Mouse (Mus musculus) myocyte (in vitro differentiated cells): ENCODE measurements around the gene Tulp1. TPM values are rescaled to one million over a fixed set of nuclear protein-coding genes. Genes with fewer than 3 reads are reported as not detected.

Source experiments
- H3K27me3 ChIP-seq: one replicate; pipeline ENCODE4 v1.6.1; 2011; ENCODE audit not compliant: control insufficient read depth, insufficient read depth, insufficient read length
- H3K36me3 ChIP-seq: one replicate; pipeline ENCODE4 v1.6.1; 2011; ENCODE audit not compliant: control insufficient read depth, insufficient read depth
- H3K4me2 ChIP-seq: one replicate; pipeline ENCODE4 v1.6.1; 2011; ENCODE audit warnings: low read depth, control low read depth
- H3K4me3 ChIP-seq: one replicate; pipeline ENCODE4 v1.5.1; 2011; ENCODE audit warnings: mild to moderate bottlenecking, control low read depth, moderate library complexity
- H3K79me2 ChIP-seq: one replicate; pipeline ENCODE4 v1.6.1; 2011; ENCODE audit not compliant: control insufficient read depth, insufficient read depth
- H3ac ChIP-seq: one replicate; pipeline ENCODE4 v1.6.1; 2011; ENCODE audit not compliant: control insufficient read depth, insufficient read length
- CEBPB ChIP-seq: IDR thresholded peaks from 2 replicates; pipeline ENCODE4 v1.6.1; 2011; ENCODE audit warnings: mild to moderate bottlenecking, moderate library complexity; ENCODE audit not compliant: poor library complexity, insufficient read depth, severe bottlenecking
- E2F4 ChIP-seq: IDR thresholded peaks from one replicate; pipeline ENCODE4 v1.6.1; 2011; ENCODE audit warnings: mild to moderate bottlenecking, control low read depth, moderate library complexity; ENCODE audit not compliant: insufficient read depth
- MAX ChIP-seq: IDR thresholded peaks from one replicate; pipeline ENCODE4 v1.6.1; 2011; ENCODE audit warnings: low read depth, mild to moderate bottlenecking, control low read depth
- MYOD1 ChIP-seq, 3 experiments: IDR thresholded peaks; one replicate each; pipeline ENCODE4 v1.6.1; 2011; ENCODE audit warnings: control low read depth in 2 of 3, low read depth in 2 of 3, mild to moderate bottlenecking in 2 of 3, moderate library complexity in 1 of 3; ENCODE audit not compliant: insufficient read length in 2 of 3, control insufficient read depth in 1 of 3
- MYOG ChIP-seq, 3 experiments: IDR thresholded peaks; one replicate each; pipeline ENCODE4 v1.6.1; 2011; ENCODE audit warnings: control low read depth in 2 of 3, low read depth in 2 of 3, mild to moderate bottlenecking in 2 of 3; ENCODE audit not compliant: insufficient read length in 2 of 3, control insufficient read depth in 1 of 3, insufficient read depth in 1 of 3
- POLR2A ChIP-seq: IDR thresholded peaks from one replicate; pipeline ENCODE4 v1.6.1; 2011; ENCODE audit warnings: low read depth, mild to moderate bottlenecking, control low read depth, moderate library complexity; ENCODE audit not compliant: insufficient read length
- POLR2AphosphoS2 ChIP-seq: IDR thresholded peaks from one replicate; pipeline ENCODE4 v1.6.1; 2011; ENCODE audit warnings: low read depth, control low read depth; ENCODE audit not compliant: insufficient read length
- REST ChIP-seq: IDR thresholded peaks from one replicate; pipeline ENCODE4 v1.6.1; 2011; ENCODE audit warnings: mild to moderate bottlenecking, control low read depth, moderate library complexity; ENCODE audit not compliant: insufficient read depth, insufficient read length
- SRF ChIP-seq: IDR thresholded peaks from one replicate; pipeline ENCODE4 v1.6.1; 2011; ENCODE audit warnings: low read depth; ENCODE audit not compliant: control insufficient read depth, insufficient read length
- TCF12 ChIP-seq: IDR thresholded peaks from one replicate; pipeline ENCODE4 v1.6.1; 2011; ENCODE audit warnings: mild to moderate bottlenecking, control low read depth; ENCODE audit not compliant: poor library complexity, insufficient read depth, severe bottlenecking
- TCF3 ChIP-seq: IDR thresholded peaks from one replicate; pipeline ENCODE4 v1.6.1; 2011; ENCODE audit warnings: low read depth, control low read depth; ENCODE audit not compliant: insufficient read length
- USF1 ChIP-seq: IDR thresholded peaks from one replicate; pipeline ENCODE4 v1.6.1; 2011; ENCODE audit warnings: low read depth, mild to moderate bottlenecking, control low read depth, moderate library complexity
- polyA plus RNA-seq: library from polyadenylated mRNA; unstranded; fragments of >200 nt; fragmentation: generic; extraction: Trizol; gene quantifications from one replicate; pipeline ENCODE4 v1.2.1, GENCODE M21; 2012; ENCODE audit warnings: missing spikeins

Tulp1 gene
- polyA plus RNA-seq, 1 experiment, result not detected

GRCm38 (mm10) chr17:28329503-28330231 is 35.4 kb downstream of the Tulp1 start:
- H3K4me2 ChIP-seq, result peak overlapping the region; percentile 98
- H3ac ChIP-seq, result peak overlapping the region; percentile 86
- peaks cover 23% of the 10 kb centered on the region for H3K36me3 ChIP-seq
- H3K27me3 ChIP-seq, result no peaks in the 10 kb centered on the region
- H3K4me3 ChIP-seq, result peak overlapping the region; percentile 91
- peaks cover 20% of the 10 kb centered on the region for H3K79me2 ChIP-seq
- TF ChIP-seq POLR2AphosphoS2 (peak; percentile 67), E2F4 (no peak), POLR2A (peak; percentile 13)

DNA sequence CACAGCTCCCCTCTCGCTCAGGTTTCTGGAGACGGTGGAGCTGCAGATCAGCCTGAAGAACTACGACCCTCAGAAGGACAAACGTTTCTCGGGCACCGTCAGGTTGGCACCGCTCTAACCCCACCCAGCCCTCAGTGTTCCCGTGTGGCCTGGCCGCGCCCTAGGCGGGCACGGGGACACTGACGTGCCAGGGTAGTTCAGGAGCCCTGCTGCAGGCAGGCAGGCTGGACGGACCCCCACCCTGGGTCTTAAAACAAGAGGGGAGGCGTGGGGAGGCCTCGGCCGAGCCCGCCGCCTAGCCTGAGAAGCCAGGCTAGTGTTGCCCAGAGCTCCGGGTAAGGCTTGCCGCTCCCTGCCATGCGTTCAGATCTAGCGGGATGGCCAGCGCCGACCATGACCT is 36.1 kb downstream of the Tulp1 start:
- TF ChIP-seq TCF12 (no peak), POLR2A (no peak), TCF3 (no peak), E2F4 (no peak), POLR2AphosphoS2 (no peak), USF1 (no peak), REST (no peak), CEBPB (no peak), SRF (no peak), MYOG (IDR thresholded peaks at IDR 0.05; ENCODE audit: control insufficient read depth in 1 of 3, insufficient read depth in 1 of 3, insufficient read length in 2 of 3, low read depth in 2 of 3) (no peak), MAX (no peak), MYOD1 (IDR thresholded peaks at IDR 0.05; ENCODE audit: control insufficient read depth in 1 of 3, insufficient read length in 2 of 3, low read depth in 2 of 3) (no peak)

GRCm38 (mm10) chr17:28328366-28328928 is 36.6 kb downstream of the Tulp1 start, which contains the start of gene Rpl10a:
Gene Rpl10a (plus strand): TSS chr17:28328471.
- Histone ChIP-seq H3ac (peak within 1 kb of the TSS; percentile 86), H3K4me2 (peak within 1 kb of the TSS; percentile 98), H3K4me3 (peak within 1 kb of the TSS; percentile 91), H3K27me3 (no peaks in the 10 kb centered on the region), H3K79me2 (peaks cover 20% of the 10 kb centered on the region), H3K36me3 (peaks cover 23% of the 10 kb centered on the region)
- TF ChIP-seq MAX, result no peak
- TF ChIP-seq MYOD1 (IDR thresholded peaks at IDR 0.05; ENCODE audit: control insufficient read depth in 1 of 3, insufficient read length in 2 of 3, low read depth in 2 of 3), result peak in 1 of 3 experiments; percentile 5
- no peak for TF ChIP-seq CEBPB
- TF ChIP-seq POLR2A, result peak; percentile 97
- peak in 1 of 3 experiments; percentile 4 for TF ChIP-seq MYOG (IDR thresholded peaks at IDR 0.05; ENCODE audit: control insufficient read depth in 1 of 3, insufficient read depth in 1 of 3, insufficient read length in 2 of 3, low read depth in 2 of 3)
- no peak for TF ChIP-seq USF1
- TF ChIP-seq SRF, result peak; percentile 60
- TF ChIP-seq POLR2AphosphoS2, result peak; percentile 100
- peak; percentile 9 for TF ChIP-seq E2F4
- no peak for TF ChIP-seq TCF12
- peak; percentile 44 for TF ChIP-seq REST

More for the DNA sequence above, 36.1 kb downstream of the Tulp1 start:
- H3K4me3 ChIP-seq, result peak overlapping the region; percentile 91
- H3K36me3 ChIP-seq, result peaks cover 23% of the 10 kb centered on the region
- H3K4me2 ChIP-seq, result peak overlapping the region; percentile 98
- H3ac ChIP-seq, result peak overlapping the region; percentile 86
- H3K27me3 ChIP-seq, result no peaks in the 10 kb centered on the region
- peaks cover 20% of the 10 kb centered on the region for H3K79me2 ChIP-seq

DNA sequence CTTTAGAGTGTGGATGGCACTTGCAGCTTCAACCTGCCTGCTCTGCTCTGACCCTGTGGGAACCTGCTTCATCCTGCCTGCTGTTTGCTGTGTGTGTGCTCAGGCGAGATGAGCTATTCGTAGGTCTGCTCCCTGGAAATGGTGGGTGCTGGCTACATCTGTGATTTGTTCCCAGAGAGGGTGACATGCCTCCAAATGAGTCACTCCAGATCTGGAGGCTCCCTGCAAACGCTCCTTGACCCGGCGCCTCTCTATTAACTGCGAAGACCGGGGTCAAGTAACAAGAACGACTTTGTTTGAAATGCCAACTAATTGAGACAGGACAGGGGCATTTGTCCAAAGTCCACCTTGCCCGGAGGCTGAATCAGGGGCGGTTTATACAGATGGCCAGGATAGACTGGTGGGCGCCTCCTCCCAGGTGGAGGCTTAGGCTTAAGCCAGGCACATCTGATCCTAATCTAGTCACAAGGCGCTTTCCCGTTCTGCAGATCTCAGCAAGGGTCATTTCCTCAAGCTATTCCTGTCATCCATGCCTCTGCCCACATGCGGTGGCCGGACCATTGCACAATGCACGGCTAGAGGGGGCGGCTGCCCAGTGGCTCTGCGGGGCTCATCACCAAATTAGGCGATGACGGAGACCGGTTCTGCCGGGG is 37.2 kb downstream of the Tulp1 start:
- H3K4me2 ChIP-seq, result peak overlapping the region; percentile 95
- H3K4me3 ChIP-seq, result peak overlapping the region; percentile 91
- H3K27me3 ChIP-seq, result no peaks in the 10 kb centered on the region
- peak overlapping the region; percentile 86 for H3ac ChIP-seq
- TF ChIP-seq MAX, result no peak
- no peak for TF ChIP-seq TCF12
- TF ChIP-seq TCF3, result no peak
- no peak for TF ChIP-seq MYOG (IDR thresholded peaks at IDR 0.05; ENCODE audit: control insufficient read depth in 1 of 3, insufficient read depth in 1 of 3, insufficient read length in 2 of 3, low read depth in 2 of 3)
- TF ChIP-seq MYOD1 (IDR thresholded peaks at IDR 0.05; ENCODE audit: control insufficient read depth in 1 of 3, insufficient read length in 2 of 3, low read depth in 2 of 3), result peak in 1 of 3 experiments; percentile 45
- TF ChIP-seq E2F4, result no peak
- peak; percentile 49 for TF ChIP-seq POLR2AphosphoS2
- peak; percentile 15 for TF ChIP-seq POLR2A
- peak; percentile 88 for TF ChIP-seq CEBPB
- no peak for TF ChIP-seq REST
- peak; percentile 87 for TF ChIP-seq SRF
- TF ChIP-seq USF1, result no peak
- H3K79me2 ChIP-seq, result peaks cover 20% of the 10 kb centered on the region
- peaks cover 24% of the 10 kb centered on the region for H3K36me3 ChIP-seq

DNA sequence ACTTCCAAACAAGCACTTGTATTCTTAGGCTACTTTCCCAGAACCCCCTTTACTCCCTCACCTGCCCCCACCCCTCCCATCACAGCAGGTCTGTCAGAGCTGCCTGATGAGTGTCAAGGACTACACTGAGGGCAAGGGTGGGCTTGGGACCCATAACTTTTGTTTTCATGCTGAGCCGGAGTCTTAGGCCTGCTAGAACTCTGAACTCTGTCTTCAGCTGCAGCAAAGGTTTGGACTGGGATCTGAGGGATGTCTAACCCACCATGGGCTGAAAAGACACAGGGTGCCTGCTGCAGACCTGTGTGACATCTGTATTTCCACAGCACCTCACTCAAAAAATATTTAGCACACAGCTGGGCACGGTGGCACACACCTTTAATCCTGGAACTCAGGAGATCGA is 38.1 kb downstream of the Tulp1 start:
- peaks cover 28% of the 10 kb centered on the region for H3K36me3 ChIP-seq
- no peaks in the 10 kb centered on the region for H3K27me3 ChIP-seq
- peaks cover 20% of the 10 kb centered on the region for H3K79me2 ChIP-seq
- no peak for TF ChIP-seq MYOD1 (IDR thresholded peaks at IDR 0.05; ENCODE audit: control insufficient read depth in 1 of 3, insufficient read length in 2 of 3, low read depth in 2 of 3)
- no peak overlapping the region for H3ac ChIP-seq
- peak overlapping the region; percentile 95 for H3K4me2 ChIP-seq
- no peak overlapping the region for H3K4me3 ChIP-seq
